Mouse (Mus musculus): ENCODE data around the gene Urah.

- TF ChIP-seq CTCF (IDR thresholded peaks at IDR 0.05; ENCODE audit: low read depth) (no peak), EP300 (optimal IDR thresholded peaks at IDR 0.05) (no peak)
Observed at GRCm38 (mm10) chr7:140854483-140854882, 19.7 kb downstream of the Urah start.
